Mouse (Mus musculus) hindbrain, embryonic 13.5 days (tissue): ENCODE results near the gene Gm39566. TPM values are rescaled to one million over a fixed set of nuclear protein-coding genes. Genes with fewer than 3 reads are reported as not detected.

Experiments
- ATAC-seq: fragments of 200-750 bp; cut with Nextera tagmentation; 2 replicates; pipeline ENCODE4 v1.8.0; 2017; ENCODE audit warnings: moderate TSS enrichment; ENCODE audit not compliant: low FRiP score
- H3K27ac ChIP-seq: fragments of 300-500 bp; sonication (generic); 2 replicates; pipeline ENCODE4 v1.5.1; 2015; ENCODE audit warnings: inconsistent platforms, mild to moderate bottlenecking, moderate library complexity
- H3K27me3 ChIP-seq: fragments of 300-500 bp; sonication (generic); 2 replicates; pipeline ENCODE4 v1.6.1; 2015; ENCODE audit warnings: mild to moderate bottlenecking, inconsistent platforms
- H3K36me3 ChIP-seq: fragments of 300-500 bp; sonication (generic); 2 replicates; pipeline ENCODE4 v1.6.1; 2015; ENCODE audit warnings: mild to moderate bottlenecking, inconsistent platforms
- H3K4me1 ChIP-seq: fragments of 300-500 bp; sonication (generic); replicated peaks from 2 replicates; pipeline ENCODE4 v1.6.1; 2015; ENCODE audit warnings: inconsistent platforms
- H3K4me2 ChIP-seq: fragments of 300-500 bp; sonication (generic); 2 replicates; pipeline ENCODE4 v1.6.1; 2015; ENCODE audit warnings: inconsistent platforms, mild to moderate bottlenecking, moderate library complexity
- H3K4me3 ChIP-seq: fragments of 300-500 bp; sonication (generic); 2 replicates; pipeline ENCODE4 v1.5.1; 2015; ENCODE audit warnings: mild to moderate bottlenecking, inconsistent platforms
- H3K9ac ChIP-seq: fragments of 300-500 bp; sonication (generic); 2 replicates; pipeline ENCODE4 v1.6.1; 2015; ENCODE audit warnings: mild to moderate bottlenecking, inconsistent platforms
- H3K9me3 ChIP-seq: fragments of 300-500 bp; sonication (generic); 2 replicates; pipeline ENCODE4 v1.6.1; 2016; ENCODE audit warnings: inconsistent platforms
- WGBS: fragments of 180-500 bp; shearing (Covaris S2); methylation state at CpG from one replicate; pipeline ENCODE4 v1.1.7; 2015; 5-methylcytosine and 5-hydroxymethylcytosine counted together
- polyA plus RNA-seq: library from polyadenylated mRNA; unstranded; fragments of >200 nt; fragmentation: Nextera tagmentation; extraction: Ambion mirVana; gene quantifications from 2 replicates; pipeline ENCODE4 v1.2.1, GENCODE M21; 2015

Gm39566 gene
- polyA plus RNA-seq, 1 experiment from 2014 or later, result not detected

DNA sequence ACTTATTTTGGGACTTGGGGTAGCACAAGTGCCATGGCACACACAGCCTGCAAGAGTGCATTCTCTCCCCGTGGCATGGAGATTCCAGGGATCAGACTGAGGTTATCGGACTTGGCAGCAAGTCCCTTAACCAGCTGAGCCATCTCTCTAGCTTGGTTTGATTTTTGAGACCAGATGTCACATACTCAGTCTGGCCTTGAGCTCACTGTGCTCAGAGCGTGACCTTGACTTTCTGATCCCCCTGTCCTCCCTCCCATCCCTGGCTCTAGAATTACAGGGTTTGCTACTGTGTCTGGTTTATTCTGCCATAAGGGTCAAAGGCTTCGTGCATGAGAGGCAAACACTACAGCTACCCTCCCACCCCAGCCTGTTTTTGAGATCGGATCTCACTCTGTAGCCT, 25.7 kb downstream of the Gm39566 start:
- peaks cover 27% of the 10 kb centered on the region; the same call in 1 of the 2 replicates for H3K27me3 ChIP-seq
- H3K4me1 ChIP-seq, result no peaks in the 10 kb centered on the region
- no peak overlapping the region for H3K27ac ChIP-seq
- no peaks in the 10 kb centered on the region for H3K36me3 ChIP-seq
- H3K4me2 ChIP-seq, result no peak overlapping the region
- no peaks in the 10 kb centered on the region for H3K9me3 ChIP-seq
- no peak overlapping the region for H3K9ac ChIP-seq
- ATAC-seq, result no peak
- no peak overlapping the region for H3K4me3 ChIP-seq
- 66% methylated on average over 5 of the region's 5 CpGs for WGBS

DNA sequence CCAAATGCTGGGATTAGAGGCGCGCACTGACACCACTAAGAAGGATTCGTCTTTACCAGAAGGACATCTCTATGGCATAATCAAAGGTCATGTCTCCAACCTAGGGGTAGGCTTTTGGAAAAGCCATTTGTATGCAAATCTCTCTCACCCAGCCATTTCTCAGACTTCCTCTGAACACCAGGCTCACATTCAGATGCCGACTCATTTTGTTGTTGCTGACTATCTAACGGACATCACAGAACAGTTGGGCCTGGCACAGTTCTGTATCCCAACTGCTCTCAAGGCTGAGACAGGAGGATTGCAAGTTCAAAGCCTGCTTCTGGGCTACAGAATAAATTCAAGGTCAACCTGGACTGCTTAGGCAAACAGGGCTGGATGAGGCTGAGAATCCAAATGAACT, 27.8 kb downstream of the Gm39566 start:
- H3K4me1 ChIP-seq, result no peaks in the 10 kb centered on the region
- no peaks in the 10 kb centered on the region for H3K9me3 ChIP-seq
- no peak overlapping the region for H3K4me3 ChIP-seq
- H3K27ac ChIP-seq, result no peak overlapping the region
- H3K4me2 ChIP-seq, result no peak overlapping the region
- no peak overlapping the region for H3K9ac ChIP-seq
- 82% methylated on average over 5 of the region's 5 CpGs for WGBS
- H3K27me3 ChIP-seq, result peaks cover 5% of the 10 kb centered on the region; the same call in 1 of the 2 replicates
- no peaks in the 10 kb centered on the region for H3K36me3 ChIP-seq
- ATAC-seq, result no peak

DNA sequence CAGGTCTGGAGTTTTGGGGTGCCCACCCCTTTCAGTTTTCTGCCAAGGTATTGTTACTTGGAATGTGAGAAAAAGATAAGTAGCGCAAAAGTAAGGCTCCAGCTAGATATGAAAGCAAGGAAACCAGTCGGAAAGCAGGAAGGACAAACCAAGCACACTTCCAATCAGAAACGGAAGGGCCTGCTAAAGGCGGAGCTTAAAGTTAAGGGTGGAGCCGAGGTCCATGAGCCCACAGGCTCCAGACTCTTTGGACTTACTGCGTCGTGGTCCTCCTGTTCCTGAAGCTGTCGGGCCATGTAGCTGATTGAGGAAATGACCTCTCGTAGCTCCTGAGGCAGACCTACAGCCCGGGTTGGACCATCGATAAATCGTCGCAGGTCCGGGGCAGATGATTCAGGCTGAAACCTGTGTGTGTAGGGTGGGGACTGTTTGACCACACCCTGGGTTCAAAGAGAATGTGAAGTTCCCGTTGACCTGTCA, 30.3 kb downstream of the Gm39566 start:
- Histone ChIP-seq H3K4me1 (0 out of 2 replicates have a peak, but pooled peaks cover 5% of the 10 kb centered on the region), H3K9ac (no peak overlapping the region), H3K27me3 (peaks cover 3% of the 10 kb centered on the region; the same call in 1 of the 2 replicates), H3K4me2 (no peak overlapping the region), H3K9me3 (no peaks in the 10 kb centered on the region), H3K36me3 (no peaks in the 10 kb centered on the region), H3K27ac (no peak overlapping the region), H3K4me3 (no peak overlapping the region)
- WGBS, result 51% methylated on average over 15 of the region's 15 CpGs
- no peak for ATAC-seq

DNA sequence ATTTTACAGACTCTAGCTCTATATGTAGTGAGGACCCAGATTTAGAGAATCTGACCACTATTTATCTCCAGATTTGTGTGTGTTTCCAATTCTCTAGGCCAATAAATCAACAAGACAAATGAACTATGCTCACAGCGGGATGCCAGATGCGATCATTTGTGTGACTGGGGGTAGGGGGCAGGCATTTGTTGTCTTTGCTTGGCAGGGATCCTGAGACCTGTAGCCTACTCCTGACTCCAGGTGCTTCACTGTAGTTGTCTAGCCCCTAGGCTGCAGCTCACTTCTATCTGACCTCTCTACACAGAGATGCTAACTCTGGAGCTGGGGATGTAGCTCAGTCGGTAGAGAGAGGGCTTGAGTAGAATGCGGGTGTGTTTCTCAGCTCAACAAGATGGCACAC, 33.3 kb downstream of the Gm39566 start:
- Histone ChIP-seq H3K36me3 (peaks cover 19% of the 10 kb centered on the region), H3K9ac (no peak overlapping the region), H3K4me3 (no peak overlapping the region), H3K9me3 (no peaks in the 10 kb centered on the region), H3K4me2 (no peak overlapping the region), H3K4me1 (peaks cover 11% of the 10 kb centered on the region; the same call in 1 of the 2 replicates), H3K27me3 (peaks cover 23% of the 10 kb centered on the region), H3K27ac (no peak overlapping the region)
- WGBS, result 24% methylated on average over 4 of the region's 4 CpGs
- no peak for ATAC-seq

DNA sequence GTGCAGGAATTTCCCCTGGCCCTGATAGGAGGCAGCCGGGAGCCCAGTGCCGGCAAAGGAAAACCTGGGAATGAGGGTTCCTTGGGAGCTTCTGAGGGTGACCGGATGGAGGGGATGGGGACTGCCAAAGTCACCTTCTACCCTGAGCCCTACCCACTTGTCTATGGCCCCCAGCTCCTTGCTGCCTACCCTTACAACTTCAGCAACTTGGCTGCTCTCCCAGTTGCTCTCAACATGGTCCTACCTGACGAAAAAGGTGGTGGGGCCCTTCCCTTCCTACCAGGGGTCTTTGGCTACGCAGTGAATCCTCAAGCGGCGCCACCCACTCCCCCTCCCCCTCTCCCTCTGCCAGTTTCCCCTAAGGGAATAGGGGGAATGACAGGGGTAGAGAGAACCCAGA, 36.1 kb downstream of the Gm39566 start:
- ATAC-seq, result no peak
- peaks cover 33% of the 10 kb centered on the region for H3K36me3 ChIP-seq
- H3K27ac ChIP-seq, result no peak overlapping the region
- no peak overlapping the region for H3K4me3 ChIP-seq
- peaks cover 17% of the 10 kb centered on the region for H3K4me1 ChIP-seq
- peaks cover 23% of the 10 kb centered on the region for H3K27me3 ChIP-seq
- no peaks in the 10 kb centered on the region for H3K9me3 ChIP-seq
- H3K4me2 ChIP-seq, result no peak overlapping the region
- 55% methylated on average over 7 of the region's 7 CpGs for WGBS
- H3K9ac ChIP-seq, result no peak overlapping the region

DNA sequence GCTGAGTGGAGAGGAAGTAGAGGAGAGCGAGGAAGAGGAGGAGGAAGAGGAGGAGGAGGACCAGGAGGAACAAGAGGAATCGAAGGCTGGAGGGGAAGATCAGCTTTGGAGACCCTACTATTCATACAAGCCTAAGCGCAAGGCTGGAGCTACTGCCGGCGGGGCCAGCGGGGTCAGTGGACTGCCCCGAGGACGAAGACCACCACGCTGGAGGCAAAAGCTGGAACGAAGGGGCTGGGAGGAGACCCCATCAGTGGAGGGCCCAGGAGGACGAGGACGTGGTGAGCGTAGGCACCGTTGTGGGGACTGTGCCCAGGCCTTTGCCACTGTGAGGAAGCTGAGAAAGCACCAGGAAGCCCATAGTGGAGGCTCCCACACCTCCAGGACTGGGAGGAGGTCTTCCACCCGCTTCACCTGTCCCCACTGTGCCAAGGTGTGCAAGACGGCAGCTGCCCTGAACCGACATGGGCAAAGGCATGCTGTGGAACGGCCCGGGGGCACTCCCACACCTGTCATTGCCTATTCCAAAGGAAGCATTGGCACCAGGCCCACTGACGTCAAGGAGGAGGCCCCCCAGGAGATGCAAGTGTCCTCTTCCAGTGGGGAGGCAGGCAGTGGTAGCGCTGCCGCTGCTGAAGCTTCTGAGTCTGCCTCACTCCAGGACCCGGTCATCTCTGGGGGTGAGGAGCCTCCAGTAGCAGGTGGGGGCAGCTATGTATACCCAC, 36.7 kb downstream of the Gm39566 start:
- ATAC-seq, result no peak
- 68% methylated on average over 23 of the region's 23 CpGs for WGBS
- H3K27me3 ChIP-seq, result peaks cover 23% of the 10 kb centered on the region
- H3K4me2 ChIP-seq, result no peak overlapping the region
- H3K4me3 ChIP-seq, result no peak overlapping the region
- peaks cover 17% of the 10 kb centered on the region for H3K4me1 ChIP-seq
- H3K9me3 ChIP-seq, result no peaks in the 10 kb centered on the region
- H3K9ac ChIP-seq, result no peak overlapping the region
- H3K36me3 ChIP-seq, result peaks cover 33% of the 10 kb centered on the region
- H3K27ac ChIP-seq, result no peak overlapping the region

DNA sequence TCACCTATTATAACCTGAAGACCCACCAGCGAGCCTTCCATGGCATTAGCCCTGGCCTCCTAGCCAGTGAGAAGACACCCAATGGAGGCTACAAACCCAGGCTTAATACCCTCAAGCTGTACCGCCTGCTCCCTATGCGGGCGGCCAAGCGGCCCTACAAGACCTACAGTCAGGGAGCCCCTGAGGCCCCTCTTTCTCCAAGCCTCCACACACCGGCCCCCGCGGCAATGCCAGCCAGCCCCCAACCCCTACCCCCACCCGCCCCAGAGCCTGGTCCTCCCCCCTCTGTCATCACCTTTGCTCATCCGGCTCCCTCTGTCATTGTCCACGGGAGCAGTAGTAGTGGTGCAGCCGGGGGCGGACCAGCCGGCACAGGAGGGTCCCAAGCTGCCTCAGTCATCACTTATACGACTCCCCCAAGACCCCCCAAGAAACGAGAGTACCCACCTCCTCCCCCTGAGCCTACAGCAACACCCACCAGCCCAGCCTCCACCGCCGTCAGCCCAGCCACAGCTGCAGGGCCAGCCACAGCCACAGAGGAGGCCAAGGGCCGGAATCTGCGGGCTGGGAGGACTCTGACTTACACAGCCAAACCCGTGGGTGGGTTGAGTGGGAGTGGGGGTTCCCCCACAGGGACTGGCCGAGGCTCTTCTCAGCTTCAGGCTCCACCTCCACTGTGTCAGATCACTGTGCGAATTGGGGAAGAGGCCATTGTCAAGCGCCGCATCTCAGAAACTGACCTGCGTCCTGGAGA, 37.4 kb downstream of the Gm39566 start:
- H3K4me3 ChIP-seq, result no peak overlapping the region
- peaks cover 33% of the 10 kb centered on the region for H3K36me3 ChIP-seq
- peaks cover 23% of the 10 kb centered on the region for H3K27me3 ChIP-seq
- no peaks in the 10 kb centered on the region for H3K9me3 ChIP-seq
- WGBS, result 68% methylated on average over 26 of the region's 26 CpGs
- ATAC-seq, result no peak
- H3K4me2 ChIP-seq, result no peak overlapping the region
- H3K4me1 ChIP-seq, result peaks cover 17% of the 10 kb centered on the region
- H3K9ac ChIP-seq, result peak overlapping the region; percentile 29; the same call in 1 of the 2 replicates
- no peak overlapping the region for H3K27ac ChIP-seq

DNA sequence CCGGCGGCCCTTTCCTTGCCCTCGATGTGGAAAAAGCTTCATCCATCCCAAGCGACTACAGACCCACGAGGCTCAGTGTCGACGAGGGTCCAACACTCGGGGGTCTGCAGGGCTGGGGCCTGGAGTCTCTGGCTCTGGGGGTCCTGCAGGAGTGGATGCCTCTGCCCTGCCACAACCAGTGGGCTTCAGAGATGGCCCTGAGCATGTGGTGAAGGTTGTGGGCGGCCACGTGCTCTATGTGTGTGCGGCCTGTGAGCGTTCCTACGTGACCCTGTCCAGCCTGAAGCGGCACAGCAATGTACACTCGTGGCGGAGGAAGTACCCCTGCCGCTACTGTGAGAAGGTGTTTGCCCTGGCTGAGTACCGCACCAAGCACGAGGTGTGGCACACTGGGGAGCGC, 38.6 kb downstream of the Gm39566 start:
- Histone ChIP-seq H3K4me3 (no peak overlapping the region), H3K4me1 (peaks cover 12% of the 10 kb centered on the region), H3K27ac (no peak overlapping the region), H3K36me3 (peaks cover 33% of the 10 kb centered on the region), H3K4me2 (no peak overlapping the region), H3K9ac (peak overlapping the region; percentile 9; the same call in 1 of the 2 replicates), H3K9me3 (no peaks in the 10 kb centered on the region), H3K27me3 (peaks cover 23% of the 10 kb centered on the region)
- WGBS, result 82% methylated on average over 20 of the region's 20 CpGs
- no peak for ATAC-seq

DNA sequence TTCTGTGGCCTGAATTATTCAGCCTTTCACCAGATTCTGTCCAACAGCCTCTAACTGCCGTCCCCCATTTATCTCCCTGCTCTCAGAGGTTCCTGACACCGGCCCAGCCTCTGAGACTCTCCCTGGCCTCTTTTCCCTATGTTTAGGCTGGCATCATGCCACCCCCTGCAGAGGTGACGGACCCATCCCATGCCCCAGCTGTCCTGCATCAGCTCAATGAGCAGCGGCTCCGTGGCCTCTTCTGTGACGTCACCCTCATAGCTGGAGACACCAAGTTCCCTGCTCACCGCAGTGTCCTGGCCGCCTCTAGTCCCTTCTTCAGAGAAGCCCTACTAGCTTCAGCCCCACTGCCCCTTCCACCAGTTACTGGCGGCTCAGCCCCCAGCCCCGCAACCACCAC, 39.4 kb downstream of the Gm39566 start:
- Histone ChIP-seq H3K9ac (no peak overlapping the region), H3K4me1 (peaks cover 12% of the 10 kb centered on the region), H3K27me3 (peaks cover 23% of the 10 kb centered on the region), H3K4me3 (no peak overlapping the region), H3K9me3 (no peaks in the 10 kb centered on the region), H3K36me3 (peaks cover 33% of the 10 kb centered on the region), H3K4me2 (no peak overlapping the region), H3K27ac (no peak overlapping the region)
- WGBS, result 62% methylated on average over 10 of the region's 10 CpGs
- no peak for ATAC-seq

DNA sequence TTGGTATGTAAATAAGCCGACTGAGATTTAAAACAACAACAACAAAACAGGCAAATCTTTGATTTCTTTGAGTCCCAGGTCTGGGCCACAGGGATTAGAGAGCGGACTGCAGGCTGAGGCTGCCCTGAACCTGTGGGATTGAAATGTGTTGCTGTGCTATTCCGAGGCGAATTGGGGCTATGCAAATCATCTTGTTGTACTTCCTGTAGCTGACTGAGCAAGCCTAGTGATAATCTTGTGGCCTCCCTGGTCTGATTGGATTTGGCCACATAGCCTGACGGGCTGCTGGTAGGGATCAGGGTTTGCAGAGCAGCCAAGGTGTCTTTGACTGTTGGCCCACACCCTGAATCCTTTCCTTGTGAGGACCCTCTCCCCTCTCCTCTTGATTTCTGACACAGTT, 40.1 kb downstream of the Gm39566 start:
- Histone ChIP-seq H3K27ac (no peak overlapping the region), H3K27me3 (peaks cover 23% of the 10 kb centered on the region), H3K36me3 (peaks cover 33% of the 10 kb centered on the region), H3K9me3 (no peaks in the 10 kb centered on the region), H3K4me1 (peaks cover 12% of the 10 kb centered on the region), H3K4me2 (no peak overlapping the region), H3K9ac (no peak overlapping the region; the same call in 1 of the 2 replicates), H3K4me3 (no peak overlapping the region)
- WGBS, result 49% methylated on average over 5 of the region's 5 CpGs
- ATAC-seq, result no peak

DNA sequence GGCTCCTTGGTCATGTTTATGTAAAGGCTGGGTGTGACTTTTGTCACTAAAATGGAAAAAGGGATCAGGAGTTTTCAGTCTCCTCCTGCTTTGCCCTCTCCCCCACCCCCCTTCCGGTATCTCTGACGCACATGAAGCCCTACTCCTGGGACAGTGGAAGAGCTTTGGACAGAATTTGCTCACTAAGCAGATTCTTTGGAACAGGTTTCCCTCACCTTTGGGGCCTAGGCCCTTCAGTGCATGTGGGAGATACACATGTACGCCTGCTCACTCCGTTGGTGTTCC, 47.5 kb downstream of the Gm39566 start:
- WGBS, result 72% methylated on average over 4 of the region's 4 CpGs

DNA sequence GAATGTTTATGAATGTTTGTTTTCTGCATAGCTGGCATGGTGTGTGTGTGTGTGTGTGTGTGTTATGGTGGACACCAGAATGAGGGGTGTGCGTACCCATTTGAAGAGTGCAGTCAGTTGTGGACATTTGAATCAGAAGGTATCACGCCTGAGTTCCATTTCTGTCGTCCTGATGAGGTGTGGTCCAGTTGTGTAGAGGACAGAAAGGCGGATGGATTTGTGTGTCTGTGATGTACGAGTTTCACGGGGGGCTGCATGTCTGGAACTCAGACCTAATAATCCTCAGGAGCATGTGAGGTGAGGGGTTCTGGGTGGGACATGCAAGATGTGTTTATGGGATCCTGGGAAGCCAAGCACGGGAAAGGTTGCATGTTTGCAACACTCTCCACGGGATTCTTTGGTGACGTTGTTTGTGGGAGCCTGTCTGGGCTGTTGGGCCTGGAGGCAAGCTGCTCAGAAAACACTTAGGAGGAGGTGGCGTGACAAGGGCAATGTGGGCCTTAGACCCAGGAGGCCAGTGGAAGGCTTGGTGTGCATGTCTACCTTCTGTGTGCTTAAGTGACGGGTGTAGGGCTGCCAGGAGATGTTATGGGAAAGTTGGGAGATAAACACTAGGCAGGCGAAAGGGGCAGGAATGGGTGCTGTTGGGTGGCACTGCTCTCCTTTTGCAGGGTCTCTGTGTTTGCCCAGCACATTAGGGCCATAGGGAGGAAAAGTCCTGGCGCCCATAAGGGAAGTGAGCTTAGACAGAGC, 48.0 kb downstream of the Gm39566 start:
- 0 out of 2 replicates have a peak, but pooled peaks have one; percentile 21 for ATAC-seq
- peak overlapping the region; percentile 2; the same call in 1 of the 2 replicates for H3K27ac ChIP-seq
- H3K4me2 ChIP-seq, result peak overlapping the region; percentile 61
- no peaks in the 10 kb centered on the region for H3K9me3 ChIP-seq
- H3K36me3 ChIP-seq, result no peaks in the 10 kb centered on the region
- H3K27me3 ChIP-seq, result no peaks in the 10 kb centered on the region
- peak overlapping the region; percentile 81 for H3K4me3 ChIP-seq
- H3K4me1 ChIP-seq, result peaks cover 38% of the 10 kb centered on the region
- 61% methylated on average over 13 of the region's 13 CpGs for WGBS
- peak overlapping the region; percentile 98 for H3K9ac ChIP-seq

More for the DNA sequence above, 47.5 kb downstream of the Gm39566 start:
- Histone ChIP-seq H3K27me3 (no peaks in the 10 kb centered on the region), H3K4me2 (peak overlapping the region; percentile 61), H3K36me3 (no peaks in the 10 kb centered on the region), H3K27ac (no peak overlapping the region), H3K9me3 (no peaks in the 10 kb centered on the region), H3K4me1 (peaks cover 38% of the 10 kb centered on the region), H3K9ac (peak overlapping the region; percentile 43; the same call in 1 of the 2 replicates), H3K4me3 (no peak overlapping the region)
- no peak for ATAC-seq
